Mouse (Mus musculus): ENCODE results near the gene Slc25a15. TPM values are rescaled to one million over a fixed set of nuclear protein-coding genes. Genes with fewer than 3 reads are reported as not detected.

Gene Slc25a15
- polyA plus RNA-seq, 1 experiment from 2014 or later = 6.0 TPM

- WGBS = under 1% methylated on average over 13 of the region's 13 CpGs
- peak overlapping the region; percentile 85 for H3K4me2 ChIP-seq (ENCODE audit: low read depth, low read length)
- H3K27ac ChIP-seq (ENCODE audit: low read depth, low read length) = peak overlapping the region; percentile 62
- peak overlapping the region; percentile 67 for H3K4me3 ChIP-seq (ENCODE audit: low read depth, low read length)
- H3K36me3 ChIP-seq (ENCODE audit: control insufficient read depth, insufficient read depth, low read length) = no peaks in the 10 kb centered on the region
- H3K4me1 ChIP-seq (ENCODE audit: control insufficient read depth, insufficient read depth, low read length) = peaks cover 6% of the 10 kb centered on the region; the same call in 1 of the 2 replicates
- ATAC-seq (ENCODE audit: low read depth) = no peak
- H3K9ac ChIP-seq (replicated peaks; ENCODE audit: low read depth, low read length) = peak overlapping the region; percentile 64
- no peaks in the 10 kb centered on the region for H3K27me3 ChIP-seq (ENCODE audit: control insufficient read depth, insufficient read depth, low read length)
- H3K9me3 ChIP-seq (ENCODE audit: control insufficient read depth, low read length) = no peaks in the 10 kb centered on the region
These were observed 621 bp downstream of the Slc25a15 start for GRCm38 (mm10) chr8:22397811-22398141.

DNA sequence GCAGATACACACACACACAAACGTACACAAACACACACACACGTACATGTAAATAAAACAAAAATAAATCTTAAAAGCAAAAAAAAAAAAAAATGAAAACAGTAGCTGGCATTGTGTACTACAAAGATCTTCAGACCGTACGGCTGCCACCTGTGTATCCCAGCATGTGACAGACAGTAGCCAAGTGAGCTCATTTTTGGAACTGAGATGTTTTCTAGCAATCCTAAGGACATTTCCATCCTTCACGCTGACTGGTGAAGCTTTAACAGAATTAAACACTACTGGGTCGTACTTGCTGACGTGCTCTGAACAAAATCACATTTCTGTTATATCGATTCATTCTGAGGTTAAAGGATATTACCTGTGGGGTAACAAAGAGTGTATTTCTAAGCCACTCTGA lies 3.1 kb downstream of the Slc25a15 start:
- Histone ChIP-seq H3K36me3 (ENCODE audit: control insufficient read depth, insufficient read depth, low read length) (no peaks in the 10 kb centered on the region), H3K4me2 (ENCODE audit: low read depth, low read length) (no peak overlapping the region), H3K9me3 (ENCODE audit: control insufficient read depth, low read length) (no peaks in the 10 kb centered on the region), H3K4me3 (ENCODE audit: low read depth, low read length) (no peak overlapping the region), H3K27ac (ENCODE audit: low read depth, low read length) (no peak overlapping the region), H3K9ac (replicated peaks; ENCODE audit: low read depth, low read length) (no peak overlapping the region), H3K4me1 (ENCODE audit: control insufficient read depth, insufficient read depth, low read length) (peaks cover 6% of the 10 kb centered on the region; the same call in 1 of the 2 replicates), H3K27me3 (ENCODE audit: control insufficient read depth, insufficient read depth, low read length) (no peaks in the 10 kb centered on the region)
- WGBS = 97% methylated on average over 8 of the region's 8 CpGs
- ATAC-seq (ENCODE audit: low read depth) = no peak

GRCm38 (mm10) chr8:22394471-22394870 lies 3.9 kb downstream of the Slc25a15 start:
- Histone ChIP-seq H3K36me3 (ENCODE audit: control insufficient read depth, insufficient read depth, low read length) (no peaks in the 10 kb centered on the region), H3K4me1 (ENCODE audit: control insufficient read depth, insufficient read depth, low read length) (peaks cover 6% of the 10 kb centered on the region; the same call in 1 of the 2 replicates), H3K9ac (replicated peaks; ENCODE audit: low read depth, low read length) (no peak overlapping the region), H3K27me3 (ENCODE audit: control insufficient read depth, insufficient read depth, low read length) (no peaks in the 10 kb centered on the region), H3K27ac (ENCODE audit: low read depth, low read length) (no peak overlapping the region), H3K9me3 (ENCODE audit: control insufficient read depth, low read length) (no peaks in the 10 kb centered on the region), H3K4me3 (ENCODE audit: low read depth, low read length) (no peak overlapping the region), H3K4me2 (ENCODE audit: low read depth, low read length) (no peak overlapping the region)
- 86% methylated on average over 4 of the region's 4 CpGs for WGBS
- no peak for ATAC-seq (ENCODE audit: low read depth)

DNA sequence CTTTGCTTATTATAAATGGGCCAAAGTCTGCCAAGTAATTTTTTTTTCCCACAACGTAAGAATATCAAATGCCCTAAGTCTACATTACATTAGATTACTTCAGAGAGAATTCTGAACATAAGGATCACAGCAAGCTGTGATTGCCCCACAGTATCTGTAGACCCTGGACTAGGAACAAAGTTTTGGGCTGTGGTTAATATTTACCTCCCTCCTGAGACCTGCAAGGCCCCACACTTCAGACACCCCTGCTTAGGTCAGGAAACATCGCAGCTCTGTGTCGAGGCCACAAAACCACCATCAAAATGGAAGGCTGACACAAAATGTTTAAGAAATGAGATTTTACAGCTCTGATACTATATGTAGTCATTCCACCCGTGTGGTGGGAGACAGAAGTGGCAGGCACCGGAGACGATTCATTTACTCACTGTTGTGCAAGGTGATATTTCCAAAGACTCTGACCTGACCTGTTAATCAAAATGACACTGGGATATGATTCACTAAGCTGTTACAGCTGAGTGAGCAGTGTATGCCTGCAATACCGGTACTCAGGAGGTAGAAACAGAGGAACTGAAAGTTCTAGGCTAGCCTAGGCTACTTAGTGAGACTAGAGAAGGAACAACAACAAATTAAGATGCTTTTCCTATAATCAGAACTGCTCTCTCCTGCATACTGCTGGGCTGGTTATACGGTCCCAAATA lies 7.5 kb downstream of the Slc25a15 start:
- Histone ChIP-seq H3K36me3 (ENCODE audit: control insufficient read depth, insufficient read depth, low read length) (peaks cover 6% of the 10 kb centered on the region; the same call in 1 of the 2 replicates), H3K9me3 (ENCODE audit: control insufficient read depth, low read length) (no peaks in the 10 kb centered on the region), H3K4me1 (ENCODE audit: control insufficient read depth, insufficient read depth, low read length) (no peaks in the 10 kb centered on the region), H3K4me3 (ENCODE audit: low read depth, low read length) (no peak overlapping the region), H3K9ac (replicated peaks; ENCODE audit: low read depth, low read length) (no peak overlapping the region), H3K4me2 (ENCODE audit: low read depth, low read length) (no peak overlapping the region), H3K27ac (ENCODE audit: low read depth, low read length) (no peak overlapping the region), H3K27me3 (ENCODE audit: control insufficient read depth, insufficient read depth, low read length) (no peaks in the 10 kb centered on the region)
- no peak for ATAC-seq (ENCODE audit: low read depth)
- WGBS = 93% methylated on average over 8 of the region's 8 CpGs

- H3K27ac ChIP-seq (ENCODE audit: low read depth, low read length) = no peak overlapping the region
These were observed 8.5 kb downstream of the Slc25a15 start for GRCm38 (mm10) chr8:22389874-22390273.

GRCm38 (mm10) chr8:22385158-22385557 lies 13.2 kb downstream of the Slc25a15 start:
- peaks cover 6% of the 10 kb centered on the region; the same call in 1 of the 2 replicates for H3K36me3 ChIP-seq (ENCODE audit: control insufficient read depth, insufficient read depth, low read length)
- no peaks in the 10 kb centered on the region for H3K9me3 ChIP-seq (ENCODE audit: control insufficient read depth, low read length)
- no peak overlapping the region for H3K4me2 ChIP-seq (ENCODE audit: low read depth, low read length)
- no peak overlapping the region for H3K9ac ChIP-seq (replicated peaks; ENCODE audit: low read depth, low read length)
- no peaks in the 10 kb centered on the region for H3K4me1 ChIP-seq (ENCODE audit: control insufficient read depth, insufficient read depth, low read length)
- H3K27me3 ChIP-seq (ENCODE audit: control insufficient read depth, insufficient read depth, low read length) = no peaks in the 10 kb centered on the region
- H3K27ac ChIP-seq (ENCODE audit: low read depth, low read length) = no peak overlapping the region
- 96% methylated on average over 6 of the region's 6 CpGs for WGBS
- no peak overlapping the region for H3K4me3 ChIP-seq (ENCODE audit: low read depth, low read length)
- ATAC-seq (ENCODE audit: low read depth) = no peak

More at GRCm38 (mm10) chr8:22389874-22390273, 8.5 kb downstream of the Slc25a15 start:
- WGBS = 86% methylated on average over 10 of the region's 10 CpGs
- Histone ChIP-seq H3K36me3 (ENCODE audit: control insufficient read depth, insufficient read depth, low read length) (peaks cover 6% of the 10 kb centered on the region; the same call in 1 of the 2 replicates), H3K27me3 (ENCODE audit: control insufficient read depth, insufficient read depth, low read length) (no peaks in the 10 kb centered on the region), H3K4me3 (ENCODE audit: low read depth, low read length) (no peak overlapping the region), H3K4me2 (ENCODE audit: low read depth, low read length) (no peak overlapping the region), H3K4me1 (ENCODE audit: control insufficient read depth, insufficient read depth, low read length) (no peaks in the 10 kb centered on the region), H3K9ac (replicated peaks; ENCODE audit: low read depth, low read length) (no peak overlapping the region), H3K9me3 (ENCODE audit: control insufficient read depth, low read length) (no peaks in the 10 kb centered on the region)
- ATAC-seq (ENCODE audit: low read depth) = no peak

DNA sequence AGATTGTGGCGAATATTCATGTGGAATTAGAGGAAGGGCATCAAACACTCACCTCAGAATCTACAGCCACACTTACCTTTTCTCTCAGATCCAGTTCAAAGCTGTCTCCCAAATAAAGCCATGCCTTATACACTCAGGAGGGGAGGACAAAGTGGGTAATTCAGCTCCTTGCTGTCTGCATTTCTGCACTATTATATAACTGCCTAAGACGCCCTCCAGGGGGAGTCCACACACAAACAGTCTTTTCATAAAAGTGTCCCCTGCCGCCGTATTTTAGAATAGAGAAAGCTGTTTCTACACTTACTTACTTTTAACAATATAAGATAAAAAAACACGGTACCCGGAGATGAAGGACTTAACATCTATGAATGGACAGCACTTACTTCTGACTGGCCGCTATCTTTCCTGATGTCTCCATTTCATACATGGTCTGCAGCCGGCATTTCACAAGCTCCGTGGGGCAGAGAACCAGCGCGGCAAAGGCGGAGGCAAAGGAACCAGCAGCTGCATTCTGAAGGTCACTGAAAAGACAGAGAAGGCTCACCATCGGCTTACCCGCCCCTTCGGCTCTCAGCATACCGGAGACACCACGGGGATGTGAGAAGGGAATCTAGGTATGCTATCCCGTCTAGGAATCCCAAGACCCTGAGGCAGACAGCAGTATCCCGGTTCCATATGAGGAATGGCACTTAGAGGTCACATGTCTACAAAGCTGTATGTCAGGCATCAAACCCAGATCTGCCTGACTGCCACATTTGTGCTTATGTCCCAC lies 15.4 kb downstream of the Slc25a15 start:
- Histone ChIP-seq H3K9me3 (ENCODE audit: control insufficient read depth, low read length) (no peaks in the 10 kb centered on the region), H3K4me3 (ENCODE audit: low read depth, low read length) (no peak overlapping the region), H3K36me3 (ENCODE audit: control insufficient read depth, insufficient read depth, low read length) (no peaks in the 10 kb centered on the region; the same call in 1 of the 2 replicates), H3K27ac (ENCODE audit: low read depth, low read length) (no peak overlapping the region), H3K9ac (replicated peaks; ENCODE audit: low read depth, low read length) (no peak overlapping the region), H3K4me1 (ENCODE audit: control insufficient read depth, insufficient read depth, low read length) (no peaks in the 10 kb centered on the region), H3K27me3 (ENCODE audit: control insufficient read depth, insufficient read depth, low read length) (no peaks in the 10 kb centered on the region), H3K4me2 (ENCODE audit: low read depth, low read length) (no peak overlapping the region)
- ATAC-seq (ENCODE audit: low read depth) = no peak
- WGBS = 85% methylated on average over 19 of the region's 19 CpGs

- no peak overlapping the region for H3K27ac ChIP-seq (ENCODE audit: low read depth, low read length)
- H3K4me3 ChIP-seq (ENCODE audit: low read depth, low read length) = no peak overlapping the region
- 95% methylated on average over 11 of the region's 11 CpGs for WGBS
- H3K4me2 ChIP-seq (ENCODE audit: low read depth, low read length) = no peak overlapping the region
- H3K27me3 ChIP-seq (ENCODE audit: control insufficient read depth, insufficient read depth, low read length) = no peaks in the 10 kb centered on the region
- no peak for ATAC-seq (ENCODE audit: low read depth)
- no peak overlapping the region for H3K9ac ChIP-seq (replicated peaks; ENCODE audit: low read depth, low read length)
- no peaks in the 10 kb centered on the region for H3K36me3 ChIP-seq (ENCODE audit: control insufficient read depth, insufficient read depth, low read length)
- H3K9me3 ChIP-seq (ENCODE audit: control insufficient read depth, low read length) = no peaks in the 10 kb centered on the region
- H3K4me1 ChIP-seq (ENCODE audit: control insufficient read depth, insufficient read depth, low read length) = no peaks in the 10 kb centered on the region
These were observed 17.5 kb downstream of the Slc25a15 start for GRCm38 (mm10) chr8:22380934-22381333.

- Histone ChIP-seq H3K9ac (replicated peaks; ENCODE audit: low read depth, low read length) (no peak overlapping the region), H3K4me2 (ENCODE audit: low read depth, low read length) (no peak overlapping the region), H3K4me1 (ENCODE audit: control insufficient read depth, insufficient read depth, low read length) (no peaks in the 10 kb centered on the region), H3K27ac (ENCODE audit: low read depth, low read length) (no peak overlapping the region), H3K4me3 (ENCODE audit: low read depth, low read length) (no peak overlapping the region), H3K27me3 (ENCODE audit: control insufficient read depth, insufficient read depth, low read length) (no peaks in the 10 kb centered on the region), H3K36me3 (ENCODE audit: control insufficient read depth, insufficient read depth, low read length) (no peaks in the 10 kb centered on the region), H3K9me3 (ENCODE audit: control insufficient read depth, low read length) (no peaks in the 10 kb centered on the region)
- ATAC-seq (ENCODE audit: low read depth) = peak; percentile 79; the same call in 1 of the 2 replicates
- WGBS = 50% methylated on average over 5 of the region's 5 CpGs
These were observed 21.5 kb downstream of the Slc25a15 start for GRCm38 (mm10) chr8:22376903-22377302.
